Mouse (Mus musculus) brain, embryonic 14.5 days (tissue): ENCODE measurements at regions not wholly inside any gene's neighbourhood (a gene's known extent, or its start where the extent isn't known, plus 50 kb on each side); places are given as distances from the start of the nearest gene placed in this dataset.

Experiments used
- CTCF ChIP-seq: fragments of 200-500 bp; IDR thresholded peaks from 2 replicates; pipeline ENCODE4 v1.5.1; 2012; ENCODE audit warnings: inconsistent platforms, mild to moderate bottlenecking, moderate library complexity, borderline replicate concordance; ENCODE audit not compliant: insufficient read depth, insufficient read length; ENCODE audit errors: extremely low read depth
- POLR2A ChIP-seq: fragments of 200-500 bp; IDR thresholded peaks from 2 replicates; pipeline ENCODE4 v1.6.1; 2012; ENCODE audit warnings: mild to moderate bottlenecking, inconsistent platforms, borderline replicate concordance; ENCODE audit not compliant: poor library complexity, insufficient read depth, insufficient read length, severe bottlenecking; ENCODE audit errors: extremely low read depth

DNA sequence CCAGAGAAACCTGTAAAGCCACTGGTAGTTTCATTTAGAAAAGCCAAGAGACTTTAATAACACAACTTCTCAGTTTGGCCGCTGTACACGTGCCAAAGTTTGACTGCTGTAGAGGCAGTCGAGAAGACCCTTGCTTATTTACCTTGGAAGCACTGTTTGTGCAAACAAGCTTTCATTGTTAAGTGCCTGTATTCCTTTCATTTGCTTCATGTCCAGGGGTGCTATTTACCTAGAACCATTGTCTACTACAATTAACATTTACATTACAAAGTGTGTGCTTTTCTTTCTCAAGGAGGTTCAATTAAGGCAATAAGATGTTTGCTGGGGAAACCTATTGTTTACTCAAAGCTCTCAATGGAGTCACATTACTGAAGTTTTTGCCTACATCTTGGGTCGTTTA lies 236.9 kb downstream of the Mef2c start:
- TF ChIP-seq CTCF (no peak), POLR2A (no peak)
